Mouse (Mus musculus): ENCODE data around the gene Gadd45g. TPM values are rescaled to one million over a fixed set of nuclear protein-coding genes. Genes with fewer than 3 reads are reported as not detected.
"Not testable (repeated sequence)": the region's sequence is repeated elsewhere in the genome, so short reads cannot be mapped to it uniquely, and the experiment has no call there.

The Gadd45g gene
- polyA plus RNA-seq, 1 experiment from 2014 or later: 252 TPM

GRCm38 (mm10) chr13:51816559-51817041 lies 29.9 kb upstream of the Gadd45g start:
- H3K4me3 ChIP-seq: no peak overlapping the region
- no peak overlapping the region for H3K4me2 ChIP-seq
- peak; percentile 84 for ATAC-seq
- H3K27me3 ChIP-seq: no peaks in the 10 kb centered on the region
- no peaks in the 10 kb centered on the region for H3K9me3 ChIP-seq (replicated peaks)
- H3K9ac ChIP-seq: no peak overlapping the region
- peak overlapping the region; percentile 82 for H3K27ac ChIP-seq
- WGBS: 59% methylated on average over 5 of the region's 5 CpGs
- H3K36me3 ChIP-seq (ENCODE audit: poor library complexity, severe bottlenecking): no peaks in the 10 kb centered on the region
- H3K4me1 ChIP-seq: peaks cover 29% of the 10 kb centered on the region

GRCm38 (mm10) chr13:51818170-51818943 lies 28.1 kb upstream of the Gadd45g start:
- WGBS: 84% methylated on average over 6 of the region's 6 CpGs
- no peak for ATAC-seq
- Histone ChIP-seq H3K27ac (no peak overlapping the region), H3K9ac (no peak overlapping the region), H3K4me2 (no peak overlapping the region), H3K9me3 (replicated peaks) (no peaks in the 10 kb centered on the region), H3K36me3 (ENCODE audit: poor library complexity, severe bottlenecking) (no peaks in the 10 kb centered on the region), H3K4me3 (no peak overlapping the region), H3K27me3 (no peaks in the 10 kb centered on the region), H3K4me1 (peaks cover 20% of the 10 kb centered on the region)

- no peaks in the 10 kb centered on the region for H3K36me3 ChIP-seq (ENCODE audit: poor library complexity, severe bottlenecking)
- H3K4me3 ChIP-seq: no peak overlapping the region
- WGBS: 81% methylated on average over 3 of the region's 3 CpGs
- no peak overlapping the region for H3K27ac ChIP-seq
- H3K4me2 ChIP-seq: no peak overlapping the region
- H3K4me1 ChIP-seq: peaks cover 14% of the 10 kb centered on the region
- ATAC-seq: no peak
- no peaks in the 10 kb centered on the region for H3K27me3 ChIP-seq
- H3K9me3 ChIP-seq (replicated peaks): no peaks in the 10 kb centered on the region
- no peak overlapping the region for H3K9ac ChIP-seq
These were observed 27.5 kb upstream of the Gadd45g start for GRCm38 (mm10) chr13:51818944-51819326.

- WGBS: 89% methylated on average over 6 of the region's 6 CpGs
- Histone ChIP-seq H3K4me2 (no peak overlapping the region), H3K36me3 (ENCODE audit: poor library complexity, severe bottlenecking) (no peaks in the 10 kb centered on the region), H3K9ac (no peak overlapping the region), H3K4me1 (peaks cover 10% of the 10 kb centered on the region), H3K27ac (no peak overlapping the region), H3K4me3 (no peak overlapping the region), H3K27me3 (no peaks in the 10 kb centered on the region), H3K9me3 (replicated peaks) (no peaks in the 10 kb centered on the region)
- no peak for ATAC-seq
These were observed 27.1 kb upstream of the Gadd45g start for GRCm38 (mm10) chr13:51819351-51819750.

GRCm38 (mm10) chr13:51821988-51822387 lies 24.5 kb upstream of the Gadd45g start:
- H3K4me2 ChIP-seq: no peak overlapping the region
- 80% methylated on average over 3 of the region's 3 CpGs for WGBS
- H3K4me3 ChIP-seq: no peak overlapping the region
- H3K9me3 ChIP-seq (replicated peaks): no peaks in the 10 kb centered on the region
- ATAC-seq: no peak
- H3K27me3 ChIP-seq: no peaks in the 10 kb centered on the region
- no peaks in the 10 kb centered on the region for H3K36me3 ChIP-seq (ENCODE audit: poor library complexity, severe bottlenecking)
- no peak overlapping the region for H3K9ac ChIP-seq
- no peak overlapping the region for H3K27ac ChIP-seq
- no peaks in the 10 kb centered on the region; the same call in 1 of the 2 replicates for H3K4me1 ChIP-seq

GRCm38 (mm10) chr13:51823822-51824495 lies 22.5 kb upstream of the Gadd45g start:
- H3K27me3 ChIP-seq: no peaks in the 10 kb centered on the region
- no peak overlapping the region for H3K4me3 ChIP-seq
- ATAC-seq: no peak
- no peaks in the 10 kb centered on the region for H3K9me3 ChIP-seq (replicated peaks)
- H3K9ac ChIP-seq: no peak overlapping the region
- 53% methylated on average over 8 of the region's 8 CpGs for WGBS
- H3K36me3 ChIP-seq (ENCODE audit: poor library complexity, severe bottlenecking): no peaks in the 10 kb centered on the region
- no peak overlapping the region for H3K4me2 ChIP-seq
- no peaks in the 10 kb centered on the region; the same call in 1 of the 2 replicates for H3K4me1 ChIP-seq
- no peak overlapping the region for H3K27ac ChIP-seq

GRCm38 (mm10) chr13:51830744-51831450 lies 15.6 kb upstream of the Gadd45g start:
- 26% methylated on average over 10 of the region's 10 CpGs for WGBS

GRCm38 (mm10) chr13:51832491-51832890 lies 14.0 kb upstream of the Gadd45g start:
- Histone ChIP-seq H3K27me3 (peaks cover 7% of the 10 kb centered on the region; the same call in 1 of the 2 replicates), H3K4me3 (no peak overlapping the region), H3K4me2 (no peak overlapping the region), H3K9ac (no peak overlapping the region), H3K36me3 (ENCODE audit: poor library complexity, severe bottlenecking) (no peaks in the 10 kb centered on the region), H3K27ac (no peak overlapping the region), H3K4me1 (no peaks in the 10 kb centered on the region), H3K9me3 (replicated peaks) (no peaks in the 10 kb centered on the region)
- no peak for ATAC-seq
- 85% methylated on average over 6 of the region's 6 CpGs for WGBS

More at GRCm38 (mm10) chr13:51830744-51831450, 15.6 kb upstream of the Gadd45g start:
- H3K4me2 ChIP-seq: no peak overlapping the region
- no peaks in the 10 kb centered on the region for H3K9me3 ChIP-seq (replicated peaks)
- no peaks in the 10 kb centered on the region for H3K4me1 ChIP-seq
- no peaks in the 10 kb centered on the region for H3K36me3 ChIP-seq (ENCODE audit: poor library complexity, severe bottlenecking)
- no peak overlapping the region for H3K4me3 ChIP-seq
- no peak overlapping the region for H3K9ac ChIP-seq
- no peak for ATAC-seq
- H3K27me3 ChIP-seq: no peaks in the 10 kb centered on the region
- H3K27ac ChIP-seq: no peak overlapping the region

- ATAC-seq: 0 out of 2 replicates have a peak, but pooled peaks have one; percentile 24
- Histone ChIP-seq H3K4me3 (no peak overlapping the region), H3K9me3 (replicated peaks) (no peaks in the 10 kb centered on the region), H3K27me3 (peaks cover 18% of the 10 kb centered on the region), H3K4me2 (no peak overlapping the region), H3K36me3 (ENCODE audit: poor library complexity, severe bottlenecking) (no peaks in the 10 kb centered on the region), H3K9ac (no peak overlapping the region), H3K4me1 (no peaks in the 10 kb centered on the region), H3K27ac (no peak overlapping the region)
- WGBS: 51% methylated on average over 2 of the region's 2 CpGs
These were observed 12.9 kb upstream of the Gadd45g start for GRCm38 (mm10) chr13:51833611-51834010.

- not testable (repeated sequence) for ATAC-seq; H3K36me3 ChIP-seq (ENCODE audit: poor library complexity, severe bottlenecking); H3K4me2 ChIP-seq; H3K4me1 ChIP-seq; H3K27ac ChIP-seq; H3K9ac ChIP-seq; H3K4me3 ChIP-seq; H3K9me3 ChIP-seq (replicated peaks)
- peaks cover 23% of the 10 kb centered on the region for H3K27me3 ChIP-seq
- WGBS: 77% methylated on average over 8 of the region's 8 CpGs
These were observed 12.5 kb upstream of the Gadd45g start for GRCm38 (mm10) chr13:51834024-51834423.

GRCm38 (mm10) chr13:51834520-51834919 lies 12.0 kb upstream of the Gadd45g start:
- Histone ChIP-seq H3K27ac (no peak overlapping the region), H3K4me2 (no peak overlapping the region), H3K9ac (no peak overlapping the region), H3K4me3 (no peak overlapping the region), H3K9me3 (replicated peaks) (no peaks in the 10 kb centered on the region), H3K4me1 (no peaks in the 10 kb centered on the region), H3K36me3 (ENCODE audit: poor library complexity, severe bottlenecking) (no peaks in the 10 kb centered on the region), H3K27me3 (peaks cover 27% of the 10 kb centered on the region)
- 77% methylated on average over 2 of the region's 2 CpGs for WGBS
- ATAC-seq: no peak

GRCm38 (mm10) chr13:51835208-51835607 lies 11.3 kb upstream of the Gadd45g start:
- H3K27ac ChIP-seq; H3K9me3 ChIP-seq (replicated peaks); H3K9ac ChIP-seq; ATAC-seq; H3K4me2 ChIP-seq; H3K36me3 ChIP-seq (ENCODE audit: poor library complexity, severe bottlenecking); H3K4me3 ChIP-seq; H3K4me1 ChIP-seq: not testable (repeated sequence)
- H3K27me3 ChIP-seq: peaks cover 32% of the 10 kb centered on the region
- WGBS: 88% methylated on average over 4 of the region's 4 CpGs
